Mouse (Mus musculus) brain, adult 2 months (tissue): ENCODE measurements around the gene Itgb2.

ENCODE experiments used
- DNase-seq: peaks from one replicate; pipeline ENCODE4 v3.0.0; 2011; ENCODE audit warnings: low read depth, low spot score

The Itgb2 gene

DNA sequence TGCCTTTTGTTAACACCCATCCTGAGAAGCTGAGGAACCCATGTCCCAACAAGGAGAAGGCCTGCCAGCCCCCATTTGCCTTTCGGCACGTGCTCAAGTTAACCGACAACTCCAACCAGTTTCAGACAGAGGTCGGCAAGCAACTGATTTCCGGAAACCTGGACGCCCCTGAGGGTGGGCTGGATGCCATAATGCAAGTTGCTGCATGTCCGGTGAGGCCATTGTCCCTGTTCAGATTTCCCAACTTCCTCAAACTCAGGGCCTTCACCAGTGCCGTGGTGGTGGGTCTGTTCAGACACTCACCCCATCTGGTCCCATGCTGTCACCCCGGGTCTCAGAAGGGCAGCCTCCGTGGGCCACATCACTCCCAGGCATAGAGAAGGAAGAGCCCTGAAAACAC is 18.5 kb downstream of the Itgb2 start:
- no peak for DNase-seq

DNA sequence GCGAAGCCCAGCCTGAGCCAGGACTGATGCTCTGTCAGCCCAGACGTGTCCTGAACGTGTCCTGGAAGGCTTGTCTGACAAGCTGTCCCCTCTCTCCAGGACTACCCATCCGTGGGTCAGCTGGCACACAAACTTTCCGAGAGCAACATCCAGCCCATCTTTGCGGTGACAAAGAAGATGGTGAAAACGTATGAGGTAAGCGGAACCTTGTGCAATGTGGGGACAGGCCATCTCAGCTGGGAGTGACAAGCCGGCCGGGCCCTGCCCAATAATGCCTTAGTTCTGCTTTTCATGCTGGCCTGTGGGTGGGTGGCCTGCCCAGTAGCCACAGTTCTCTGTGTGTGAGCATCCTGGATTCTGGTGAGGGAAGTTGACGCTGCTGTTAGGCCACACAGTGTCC is 20.8 kb downstream of the Itgb2 start:
- peak; percentile 36 for DNase-seq

DNA sequence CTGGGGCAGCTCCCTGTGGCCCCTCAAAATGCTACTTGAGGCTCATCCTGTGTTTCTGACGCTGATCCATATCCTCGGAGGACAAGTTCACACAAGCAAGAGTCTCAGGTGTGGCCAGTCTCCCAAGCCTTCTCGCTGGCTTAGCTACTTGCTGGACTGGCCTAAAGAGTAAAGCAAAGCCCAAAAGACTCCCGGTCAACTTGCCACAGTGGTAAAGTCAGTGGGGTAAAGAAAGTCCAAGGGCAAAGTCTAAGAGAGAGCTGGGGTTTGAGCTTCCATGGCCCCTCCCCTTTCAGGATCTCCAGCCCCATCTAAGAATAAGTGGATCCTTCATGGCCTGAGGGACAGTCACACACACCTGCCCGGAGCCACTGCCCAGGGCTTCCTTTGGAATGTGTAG is 22.1 kb downstream of the Itgb2 start:
- no peak for DNase-seq

DNA sequence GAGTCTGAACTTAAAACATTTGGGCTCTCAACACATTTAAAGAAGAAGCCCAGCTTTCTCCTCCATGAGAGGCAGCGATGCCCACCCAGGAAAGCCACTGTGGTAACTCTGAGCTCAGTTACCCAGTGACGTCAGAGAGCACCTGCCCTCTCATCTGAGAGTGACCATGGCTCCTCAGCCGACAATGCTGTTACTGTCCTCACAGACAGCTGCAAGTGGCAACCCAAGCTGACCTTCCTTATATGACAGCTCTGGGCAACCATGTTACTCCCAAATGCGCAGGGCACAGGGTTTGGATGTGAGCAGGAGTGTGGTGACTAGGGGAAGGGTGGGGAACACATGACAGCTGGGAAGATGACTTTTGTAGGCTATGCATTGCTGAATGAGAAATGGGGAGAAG is 23.2 kb downstream of the Itgb2 start:
- no peak for DNase-seq

DNA sequence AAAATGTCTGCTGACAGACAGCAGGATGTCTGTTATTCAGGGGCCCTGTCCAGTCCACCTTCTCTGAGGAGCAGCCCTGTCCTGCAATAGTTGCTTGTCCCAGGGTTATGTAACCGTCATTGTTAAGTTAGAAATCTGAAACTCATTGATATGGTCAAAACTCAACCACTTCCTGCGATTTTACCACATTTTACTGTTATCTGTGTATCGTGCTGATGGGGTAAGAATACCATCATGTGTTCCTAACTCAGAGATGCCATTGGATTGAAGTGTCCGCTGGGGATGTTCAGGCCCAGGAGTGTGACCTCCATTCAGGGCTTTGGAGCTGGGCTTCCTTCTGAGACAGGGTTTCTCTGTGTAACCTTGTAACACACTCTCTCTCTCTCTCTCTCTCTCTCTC is 24.9 kb downstream of the Itgb2 start:
- no peak for DNase-seq

DNA sequence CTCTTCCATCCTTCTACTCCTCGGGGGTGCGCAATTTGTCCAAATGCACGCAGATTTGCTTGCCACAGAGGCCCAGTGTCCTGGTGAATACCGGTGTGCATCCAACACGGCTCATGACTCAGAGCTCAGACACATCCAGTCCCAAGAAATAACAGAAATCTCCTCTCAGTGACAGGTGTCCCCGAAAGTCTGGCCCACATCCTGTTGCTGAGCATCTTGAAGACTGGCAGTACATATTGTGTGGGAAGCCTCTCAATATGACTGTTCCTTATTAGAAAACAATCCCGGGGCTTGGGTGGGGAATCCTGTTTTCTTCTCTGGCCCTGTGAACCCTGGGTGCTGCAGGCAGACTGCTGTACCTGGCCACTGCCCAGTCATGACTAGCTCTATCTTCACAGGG is 26.6 kb downstream of the Itgb2 start:
- peak; percentile 24 for DNase-seq

DNA sequence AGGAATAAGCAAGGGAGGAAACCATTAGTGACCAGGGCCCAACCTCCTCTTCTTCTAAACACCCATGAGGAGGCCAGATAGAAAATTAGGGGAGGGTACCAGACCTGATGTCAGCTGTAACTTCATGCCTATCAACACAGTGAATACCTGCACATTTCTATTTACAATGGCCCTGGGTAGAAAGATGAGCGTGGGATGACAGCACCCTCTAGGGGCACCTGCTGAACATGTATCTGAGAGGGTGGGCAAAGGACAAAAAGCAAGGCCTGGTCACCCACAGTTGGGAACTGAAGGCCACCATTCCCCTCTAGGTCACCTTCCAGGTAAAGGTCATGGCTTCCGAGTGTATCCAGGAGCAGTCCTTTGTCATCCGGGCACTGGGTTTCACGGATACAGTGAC is 27.6 kb downstream of the Itgb2 start:
- peak; percentile 33 for DNase-seq

DNA sequence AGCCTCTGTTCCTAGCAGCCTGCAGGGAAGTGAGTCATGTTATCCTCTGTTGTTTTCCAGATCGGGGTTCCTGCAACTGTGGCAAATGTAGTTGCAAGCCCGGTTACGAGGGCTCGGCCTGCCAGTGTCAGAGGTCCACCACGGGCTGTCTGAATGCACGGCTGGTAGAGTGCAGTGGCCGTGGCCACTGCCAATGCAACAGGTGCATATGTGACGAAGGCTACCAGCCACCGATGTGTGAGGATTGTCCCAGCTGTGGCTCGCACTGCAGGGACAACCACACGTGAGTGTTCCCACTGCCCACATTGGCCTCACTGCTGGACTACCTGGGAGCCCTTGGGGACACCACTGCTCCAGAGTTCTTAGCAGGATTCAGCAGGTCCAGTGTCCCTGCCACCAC is 30.0 kb downstream of the Itgb2 start:
- no peak for DNase-seq

DNA sequence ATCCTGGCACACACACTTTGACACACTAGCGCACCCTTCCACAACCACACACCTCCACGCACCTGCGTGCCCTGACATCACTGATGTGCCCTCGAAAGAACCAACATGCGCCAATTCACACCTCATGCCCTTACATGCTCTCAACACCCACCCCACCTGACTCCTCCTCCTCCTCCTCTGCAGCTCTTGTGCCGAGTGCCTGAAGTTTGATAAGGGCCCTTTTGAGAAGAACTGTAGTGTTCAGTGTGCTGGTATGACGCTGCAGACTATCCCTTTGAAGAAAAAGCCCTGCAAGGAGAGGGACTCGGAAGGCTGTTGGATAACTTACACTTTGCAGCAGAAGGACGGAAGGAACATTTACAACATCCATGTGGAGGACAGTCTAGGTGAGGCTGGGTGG is 30.8 kb downstream of the Itgb2 start:
- no peak for DNase-seq

DNA sequence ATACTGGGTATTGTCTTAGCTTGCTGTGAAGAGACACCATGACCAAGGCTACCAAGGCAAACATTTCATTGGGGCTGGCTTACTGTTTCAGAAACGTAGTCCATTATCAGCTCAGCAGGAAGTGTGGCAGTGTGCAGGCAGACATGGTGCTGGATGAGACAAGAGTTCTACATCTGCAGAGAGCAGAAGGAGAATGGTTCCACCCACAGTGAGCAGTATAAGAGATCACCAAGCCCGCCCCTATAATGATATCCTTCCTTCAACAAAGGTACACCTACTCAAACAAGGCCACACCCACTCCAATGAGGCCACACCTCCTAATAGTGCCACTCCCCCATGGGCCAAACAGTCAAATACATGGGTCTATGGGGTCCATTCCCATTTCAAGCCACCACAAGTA is 31.5 kb downstream of the Itgb2 start:
- no peak for DNase-seq

DNA sequence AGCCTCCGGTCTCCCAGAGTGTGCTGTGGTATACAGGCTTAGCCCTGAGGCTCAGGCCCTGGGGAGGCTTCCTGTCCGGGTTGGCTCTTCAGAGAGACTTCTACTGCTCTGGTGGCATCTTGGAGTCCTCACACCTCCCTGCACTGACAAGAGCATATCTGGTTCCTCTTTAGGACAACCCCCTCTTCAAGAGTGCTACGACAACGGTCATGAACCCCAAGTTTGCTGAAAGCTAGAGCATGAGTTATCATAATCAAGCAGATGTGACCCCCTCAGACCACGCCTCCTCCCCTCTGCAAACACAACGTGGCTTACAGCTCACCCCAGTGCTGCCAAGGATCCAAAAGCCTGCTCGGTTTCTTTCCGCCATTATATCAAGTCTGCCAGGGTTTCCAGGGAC is 35.0 kb downstream of the Itgb2 start:
- no peak for DNase-seq

DNA sequence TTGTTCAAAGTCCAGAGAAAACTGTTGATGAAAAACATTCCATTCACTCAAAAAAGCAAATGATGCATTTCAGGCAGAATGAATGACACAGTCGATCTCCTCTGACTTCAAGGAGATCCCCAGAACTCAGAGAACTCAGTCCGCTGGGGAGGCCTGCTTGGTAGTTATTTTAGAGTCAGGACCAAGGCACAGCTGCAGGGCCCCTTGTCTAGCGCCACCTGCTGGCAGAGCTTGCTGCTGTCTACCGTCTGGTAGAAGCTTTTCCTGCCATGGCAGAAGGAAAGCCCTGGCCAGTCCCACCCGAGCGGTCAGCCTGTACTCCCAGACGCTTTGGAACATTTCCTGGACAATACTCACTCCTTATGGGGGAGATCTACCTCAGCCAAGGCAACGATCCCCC is 36.6 kb downstream of the Itgb2 start:
- DNase-seq, result peak; percentile 91

DNA sequence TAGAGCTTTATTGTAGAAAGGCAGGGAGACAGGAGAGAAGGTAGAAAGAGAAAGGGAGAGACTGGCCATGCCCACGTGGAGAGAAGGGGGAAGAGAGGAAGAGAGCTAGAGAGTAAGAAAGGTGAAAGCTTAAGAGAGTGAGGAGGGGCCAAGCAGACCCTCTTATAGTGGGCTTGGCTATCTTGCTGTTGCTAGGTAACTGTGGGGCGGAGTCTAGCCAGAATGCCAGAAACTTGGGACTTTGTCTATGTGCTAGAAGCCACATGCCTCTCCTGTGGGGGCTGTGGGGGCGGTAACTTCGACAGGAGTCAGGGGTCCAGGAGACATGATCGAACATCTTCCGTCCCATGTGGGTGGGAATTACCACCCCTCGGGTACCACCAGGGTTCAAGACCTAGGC is 39.4 kb downstream of the Itgb2 start:
- no peak for DNase-seq

DNA sequence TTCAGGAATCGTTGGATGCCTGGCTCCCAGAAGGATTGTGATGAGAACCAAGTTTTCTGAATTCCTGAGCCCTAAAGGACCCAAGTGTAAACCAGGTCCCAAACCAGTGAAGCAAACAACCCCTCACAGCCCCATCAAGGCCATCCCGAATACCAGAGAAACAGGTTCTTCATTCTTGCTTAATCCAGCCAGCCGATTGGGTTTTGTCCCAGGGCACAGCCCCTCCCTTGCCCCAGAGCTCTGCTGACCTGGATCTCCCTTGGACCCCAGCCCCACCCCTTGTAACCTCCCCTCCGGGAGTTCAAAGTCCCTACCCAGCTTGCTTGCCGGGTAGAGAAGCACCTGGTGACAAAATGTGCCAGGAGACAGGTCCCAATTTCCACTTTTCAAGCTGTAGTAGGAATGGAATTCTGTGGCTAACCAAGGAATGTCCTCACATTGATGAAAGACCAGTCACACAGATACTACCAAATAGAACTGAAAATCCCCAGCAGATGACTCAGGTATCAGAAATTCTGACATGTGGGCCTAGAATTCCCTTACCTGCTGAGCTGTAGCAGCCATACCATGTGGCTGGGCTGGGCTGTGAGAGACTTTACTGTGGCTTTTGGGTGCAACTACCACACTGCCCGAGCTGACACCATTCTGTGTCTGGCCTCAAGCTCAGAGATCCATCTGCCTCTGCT is 40.1 kb downstream of the Itgb2 start:
- DNase-seq, result no peak

DNA sequence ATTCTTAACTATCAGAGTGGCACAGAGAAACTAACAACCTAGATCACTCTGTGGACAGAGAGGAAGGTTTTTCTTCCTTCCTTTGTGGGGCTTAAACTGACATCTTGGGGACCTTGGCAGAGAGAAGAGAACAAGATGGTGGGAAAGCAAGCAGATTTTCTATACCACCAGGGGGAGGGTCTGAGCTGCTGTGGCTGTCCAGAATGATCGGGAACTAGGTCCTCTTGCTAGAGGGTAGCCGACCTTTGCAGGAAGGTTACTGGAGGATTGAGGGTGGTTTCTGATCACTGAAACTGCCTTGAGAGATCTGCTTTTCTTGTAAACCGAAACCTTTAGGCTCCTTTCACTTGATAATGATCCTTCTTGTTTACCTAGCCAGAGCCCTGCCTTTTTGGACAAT is 42.2 kb downstream of the Itgb2 start:
- DNase-seq, result no peak

DNA sequence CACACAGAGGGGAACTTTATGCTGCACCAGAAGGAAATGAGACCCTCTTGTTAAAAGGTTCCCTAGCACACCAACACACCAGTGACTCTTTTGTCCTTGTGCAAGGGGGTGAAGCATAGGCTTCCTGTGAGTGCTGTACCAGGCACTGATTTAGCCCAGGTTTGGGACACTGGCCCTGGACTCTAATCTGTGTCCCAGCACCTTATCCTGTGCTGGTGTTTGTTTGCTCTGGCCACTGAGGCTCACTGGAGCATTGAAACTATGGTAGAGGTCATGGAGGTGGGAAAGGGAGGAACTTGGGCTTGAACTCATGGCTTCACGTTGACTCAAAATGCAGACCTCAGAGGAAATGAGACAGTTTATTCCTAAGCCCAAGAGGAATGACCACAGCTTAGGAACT is 43.1 kb downstream of the Itgb2 start:
- DNase-seq, result no peak

DNA sequence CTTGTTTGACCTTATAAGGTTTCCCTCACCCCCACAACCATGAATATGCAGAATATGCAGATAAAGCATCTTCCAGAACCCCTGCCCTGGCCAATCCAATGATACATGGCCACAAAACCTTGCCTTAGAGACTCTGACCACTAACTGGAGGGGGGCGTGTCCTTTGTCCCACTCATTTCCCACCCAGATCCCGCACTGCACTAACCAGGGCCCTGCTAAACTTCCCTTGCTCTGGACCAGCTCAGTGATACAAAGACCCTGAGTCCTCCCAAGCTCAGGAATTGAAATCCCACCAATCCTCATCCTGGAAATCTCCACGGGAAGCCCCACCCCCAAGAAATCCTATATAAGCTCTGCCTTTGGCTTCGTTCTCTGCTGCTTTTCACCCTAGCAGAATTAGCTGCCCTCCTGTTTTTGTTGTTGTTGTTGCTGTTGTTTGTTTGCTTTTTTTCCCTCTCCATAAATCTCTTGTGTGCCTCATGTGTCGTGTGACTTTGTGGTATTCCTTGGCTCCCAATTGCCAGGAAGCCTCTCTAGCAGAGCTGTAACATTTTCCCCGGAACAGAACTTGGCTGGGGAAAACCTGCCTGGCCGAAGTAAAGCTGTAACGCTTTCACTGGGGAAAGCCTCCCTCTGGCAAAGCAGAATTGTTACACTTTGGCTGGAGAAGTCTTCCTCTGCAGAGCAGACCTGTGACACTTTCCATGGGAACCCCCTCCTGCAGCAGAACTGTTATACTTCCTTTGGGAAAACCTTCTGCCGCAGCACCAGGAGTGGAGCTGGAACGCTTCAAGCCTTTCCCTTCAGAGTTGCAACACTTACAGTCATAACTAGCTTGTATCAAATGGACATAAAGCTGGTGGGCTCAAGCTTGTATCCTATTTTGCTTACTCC is 50.2 kb downstream of the Itgb2 start:
- no peak for DNase-seq

DNA sequence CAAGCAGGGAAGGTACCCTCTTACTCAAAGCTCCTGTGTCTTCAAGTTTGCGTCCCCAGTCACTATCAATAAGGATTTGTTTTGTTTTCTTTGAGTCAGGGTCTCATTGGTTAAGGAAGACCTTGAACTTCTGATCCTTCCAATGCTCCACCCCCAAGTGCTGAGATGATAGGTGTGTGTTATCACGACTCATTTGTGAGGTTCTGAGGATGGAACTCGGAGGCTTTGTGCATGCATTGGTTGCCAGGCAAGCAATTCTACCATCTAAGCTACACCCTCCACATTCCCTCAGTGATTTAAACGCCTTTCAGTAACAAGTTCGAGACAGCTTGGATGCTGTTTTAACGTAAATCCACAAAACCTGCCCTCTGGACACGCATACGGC is 51.0 kb downstream of the Itgb2 start:
- DNase-seq, result peak; percentile 22

DNA sequence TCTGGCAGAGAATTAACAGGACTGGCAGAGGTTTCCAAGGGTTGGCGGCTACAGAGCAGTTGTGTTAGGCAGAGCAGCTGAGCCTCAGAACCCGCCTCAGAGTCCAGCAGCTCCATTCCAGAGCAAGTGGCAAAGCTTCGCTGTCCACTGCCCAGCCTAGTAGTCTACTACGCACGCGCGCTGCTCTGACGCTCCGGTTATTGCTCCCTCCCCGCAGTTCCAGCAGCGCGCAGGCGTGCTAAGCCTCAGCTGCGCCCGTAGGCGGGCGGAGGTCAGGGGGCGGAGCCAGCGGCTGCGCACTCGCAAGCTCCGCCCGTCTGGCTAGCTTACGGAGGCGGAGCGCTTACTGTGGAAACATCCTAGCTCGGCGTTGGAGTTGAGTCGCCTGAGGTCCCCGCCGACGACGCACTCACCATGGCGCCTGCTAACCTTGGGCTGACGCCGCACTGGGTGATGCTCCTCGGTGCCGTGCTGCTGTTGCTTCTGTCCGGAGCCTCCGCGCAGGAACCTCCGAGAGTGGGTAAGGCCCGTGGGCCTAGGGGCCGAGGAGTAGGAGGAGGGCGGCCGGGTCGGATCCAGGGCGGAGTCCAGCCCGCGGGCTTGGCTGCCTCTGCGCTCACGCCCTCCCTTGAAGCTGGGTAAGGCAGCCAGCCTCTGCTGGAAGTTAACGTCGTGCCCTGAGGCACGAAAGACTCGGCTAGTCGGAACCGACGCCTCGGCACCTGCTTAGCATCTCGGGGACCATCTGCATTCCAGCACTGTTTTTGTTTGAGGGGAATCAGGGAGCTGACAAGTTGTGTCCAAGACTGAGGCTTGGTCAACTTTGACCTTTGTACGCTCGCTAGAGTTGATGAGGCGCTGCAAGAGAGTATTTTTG is 51.6 kb downstream of the Itgb2 start, which contains the start of gene Pttg1ip:
Gene Pttg1ip, plus strand, starts transcription at position 313 of the 877 bp plus-strand sequence.
- DNase-seq, result peak; percentile 99

DNA sequence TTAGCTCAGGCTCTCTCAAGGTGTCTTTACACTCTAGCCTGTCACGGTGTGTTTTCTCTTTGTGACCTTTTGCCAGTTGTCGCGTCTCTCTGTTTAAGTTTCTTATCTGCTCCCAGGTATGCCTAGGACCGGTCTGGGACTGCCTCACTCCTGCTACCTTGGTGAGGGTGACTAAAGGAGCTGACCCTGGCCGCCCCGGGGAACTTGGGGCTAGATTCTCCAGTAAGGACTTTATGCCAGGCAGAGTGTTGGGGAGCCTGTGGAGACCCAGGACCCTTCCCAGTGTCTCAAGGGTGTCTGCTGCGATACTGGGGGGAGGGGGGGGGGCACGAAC is 52.2 kb downstream of the Itgb2 start:
- DNase-seq, result no peak

DNA sequence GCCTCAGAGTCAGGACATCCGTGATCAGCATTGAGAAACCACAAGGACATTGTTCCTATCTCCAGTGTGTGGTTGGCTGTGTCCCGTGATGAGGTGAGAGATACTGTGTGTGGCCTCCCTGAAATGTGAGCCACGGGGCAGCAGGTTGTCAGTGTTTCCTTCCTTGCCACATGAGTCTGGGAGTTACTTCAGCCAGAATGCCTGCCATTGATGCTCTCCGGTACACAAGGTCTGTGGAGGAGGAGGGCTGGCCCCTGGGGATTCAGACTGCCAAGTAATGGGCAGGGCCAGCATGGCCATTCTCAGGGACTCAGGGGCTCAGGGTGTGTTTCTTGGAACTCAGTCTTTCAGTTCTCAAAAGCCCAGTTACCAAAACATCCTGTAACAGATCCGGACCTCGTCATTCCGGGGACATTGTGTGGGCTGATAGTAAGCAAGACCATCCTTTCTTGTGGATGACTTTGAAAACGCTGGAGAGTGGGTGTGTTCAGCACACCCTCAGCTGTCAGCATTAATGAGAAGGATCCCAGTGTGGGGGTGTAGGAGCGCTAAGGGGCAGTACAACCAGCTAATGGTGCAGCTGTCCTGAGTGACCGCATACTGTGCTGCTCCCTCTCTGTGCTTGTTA is 53.9 kb downstream of the Itgb2 start:
- DNase-seq, result peak; percentile 66

DNA sequence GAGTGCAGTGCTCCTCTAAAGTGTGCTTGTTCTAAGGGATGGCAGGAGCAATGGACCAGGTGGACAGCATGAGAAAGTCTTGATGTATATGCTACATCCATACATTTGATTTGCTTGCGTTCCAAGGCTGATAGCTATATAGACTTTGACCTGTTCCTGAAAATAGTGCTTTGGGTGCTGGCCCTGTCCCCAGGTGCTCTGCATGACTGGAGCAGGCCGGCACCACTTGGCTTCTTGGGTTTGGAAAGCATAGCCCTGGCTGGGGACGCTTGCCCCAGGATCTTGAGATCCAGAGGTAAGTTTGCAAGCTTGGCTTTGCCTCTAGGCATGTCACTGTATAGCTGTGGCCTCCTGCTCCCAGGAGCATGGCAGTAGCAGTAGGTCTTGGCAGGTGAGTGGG is 56.6 kb downstream of the Itgb2 start:
- DNase-seq, result no peak
